Mouse (Mus musculus) embryonic fibroblast, embryonic 13.5 days (primary cell): Measurements from ENCODE around the gene Plcd1. TPM values are rescaled to one million over a fixed set of nuclear protein-coding genes. Genes with fewer than 3 reads are reported as not detected.

Source experiments
- H3K27ac ChIP-seq: 2 replicates; pipeline ENCODE4 v1.5.1; 2012; ENCODE audit warnings: low read length, control low read depth, inconsistent platforms; ENCODE audit not compliant: insufficient read depth
- H3K4me1 ChIP-seq: 2 replicates; pipeline ENCODE4 v1.6.1; 2011; ENCODE audit warnings: low read length; ENCODE audit not compliant: control insufficient read depth, insufficient read depth
- H3K4me3 ChIP-seq: 2 replicates; pipeline ENCODE4 v1.5.1; 2011; ENCODE audit warnings: mild to moderate bottlenecking, control low read depth, low read length; ENCODE audit not compliant: insufficient read depth
- CTCF ChIP-seq: IDR thresholded peaks from 2 replicates; pipeline ENCODE4 v1.5.1; 2011; ENCODE audit warnings: mild to moderate bottlenecking, control low read depth, low read length, moderate library complexity, borderline replicate concordance; ENCODE audit not compliant: insufficient read depth
- POLR2A ChIP-seq: IDR thresholded peaks from 2 replicates; pipeline ENCODE4 v1.6.1; 2011; ENCODE audit warnings: low read depth, mild to moderate bottlenecking, control low read depth, low read length, moderate library complexity
- polyA plus RNA-seq: library from polyadenylated mRNA; stranded (reverse); fragments of >200 nt; gene quantifications from 2 replicates; pipeline ENCODE4 v1.2.4, GENCODE M21; 2011; ENCODE audit warnings: low read depth; ENCODE audit not compliant: missing spikeins, insufficient read length

Gene Plcd1
- polyA plus RNA-seq, 1 experiment, result 28.3 TPM

DNA sequence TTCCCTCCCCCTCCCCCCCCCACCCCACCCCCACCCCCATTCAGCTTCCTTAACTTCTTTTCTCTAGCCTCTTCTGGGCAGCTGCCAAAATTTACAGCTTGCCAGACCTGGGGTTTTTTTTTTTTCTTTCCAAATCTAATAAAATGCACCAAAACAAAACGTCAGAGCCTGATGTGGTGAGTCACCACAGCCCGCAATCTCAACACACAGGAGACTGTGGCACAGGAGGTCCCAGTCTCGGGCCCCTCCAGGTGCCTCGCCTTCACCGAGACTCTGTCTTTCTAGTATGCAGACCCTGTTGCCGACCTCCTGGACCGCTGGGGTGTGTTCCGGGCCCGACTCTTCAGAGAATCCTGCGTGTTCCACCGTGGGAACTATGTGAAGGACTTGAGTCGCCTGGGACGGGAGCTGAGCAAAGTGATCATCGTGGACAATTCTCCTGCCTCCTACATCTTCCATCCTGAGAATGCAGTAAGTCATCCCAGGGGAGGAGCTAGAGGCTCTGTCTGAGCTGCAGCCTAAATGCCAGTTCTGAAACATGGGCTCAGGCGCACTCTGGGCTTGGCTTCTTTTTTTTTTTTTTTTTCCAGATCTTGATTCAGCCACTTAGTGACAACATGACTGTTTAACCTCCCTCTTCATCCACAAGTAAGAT is 56.1 kb downstream of the Plcd1 start:
- H3K27ac ChIP-seq, result peak overlapping the region; percentile 77
- TF ChIP-seq POLR2A, result no peak
- no peak for TF ChIP-seq CTCF
- H3K4me1 ChIP-seq, result peaks cover 23% of the 10 kb centered on the region
- no peak overlapping the region for H3K4me3 ChIP-seq

DNA sequence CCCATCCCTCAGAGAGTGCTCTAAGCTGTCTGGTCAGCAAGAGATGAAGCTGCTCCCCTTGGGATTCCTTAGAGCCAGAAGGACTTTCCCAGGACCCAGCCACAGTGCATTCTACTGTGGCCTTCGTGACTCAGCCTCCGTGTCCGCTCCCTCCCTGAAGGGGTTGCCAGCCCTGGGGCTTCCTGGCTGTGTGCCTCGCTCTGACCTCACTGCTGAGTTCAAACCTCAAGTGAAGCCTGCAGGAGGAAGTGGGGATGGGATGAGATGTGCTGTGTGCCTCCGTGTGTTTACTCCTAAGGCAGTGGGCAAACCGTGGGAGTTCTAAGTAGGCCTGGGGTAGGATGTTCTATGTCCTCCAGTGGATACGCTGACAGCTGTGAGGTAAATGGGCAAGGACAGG is 57.5 kb downstream of the Plcd1 start:
- H3K4me3 ChIP-seq, result no peak overlapping the region
- TF ChIP-seq POLR2A (no peak), CTCF (no peak)
- peaks cover 23% of the 10 kb centered on the region for H3K4me1 ChIP-seq
- H3K27ac ChIP-seq, result 0 out of 2 replicates have a peak overlapping the region, but pooled peaks have one; percentile 13

DNA sequence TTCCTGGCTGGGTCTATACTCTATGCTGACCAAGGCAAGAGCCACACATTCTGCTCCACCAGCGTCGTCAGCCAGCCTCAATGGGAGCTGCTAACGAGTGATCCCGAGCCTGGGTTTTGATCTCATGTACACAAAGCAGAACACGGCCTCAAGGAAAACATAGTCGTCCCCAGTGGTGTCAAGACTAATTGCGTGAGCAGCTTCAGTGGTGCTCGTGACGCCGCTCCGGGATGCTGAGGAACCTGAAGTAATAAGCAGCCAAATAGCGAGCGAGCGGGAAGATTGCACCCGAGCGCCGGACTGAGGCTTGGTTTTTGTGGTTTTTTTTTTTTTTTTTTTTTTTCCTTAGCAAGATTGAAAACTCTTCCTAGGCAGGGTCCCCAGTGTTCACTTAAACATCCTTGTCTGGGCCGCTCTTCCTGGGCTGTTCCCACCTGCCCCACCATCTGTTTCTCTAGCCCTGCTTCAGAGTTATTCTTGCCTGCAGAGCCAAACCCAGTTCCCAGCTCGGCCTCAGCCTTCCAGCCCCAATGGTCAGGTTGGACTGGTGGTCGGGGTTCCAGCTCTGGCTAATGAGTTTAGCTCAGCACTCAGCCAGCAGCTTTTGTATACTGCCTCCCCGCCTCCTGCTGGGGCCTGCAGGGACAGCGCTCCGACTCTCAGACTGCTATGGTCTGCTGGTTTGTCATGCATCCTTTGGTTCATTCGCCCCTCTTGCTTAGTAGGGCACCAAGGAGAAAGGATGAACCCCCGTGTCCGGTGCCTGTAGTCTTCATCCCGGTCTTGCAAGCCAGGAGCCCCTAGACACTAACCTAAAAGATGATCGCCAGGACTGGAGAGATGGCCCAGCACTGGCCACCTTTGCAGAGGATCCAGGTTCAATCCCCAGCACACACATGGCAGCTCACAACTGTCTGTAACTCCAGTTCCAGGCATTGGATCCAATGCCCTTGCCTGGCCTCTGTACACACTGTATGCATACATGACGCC is 58.3 kb downstream of the Plcd1 start:
- Histone ChIP-seq H3K27ac (no peak overlapping the region), H3K4me1 (peaks cover 23% of the 10 kb centered on the region), H3K4me3 (no peak overlapping the region)
- TF ChIP-seq CTCF (no peak), POLR2A (no peak)

DNA sequence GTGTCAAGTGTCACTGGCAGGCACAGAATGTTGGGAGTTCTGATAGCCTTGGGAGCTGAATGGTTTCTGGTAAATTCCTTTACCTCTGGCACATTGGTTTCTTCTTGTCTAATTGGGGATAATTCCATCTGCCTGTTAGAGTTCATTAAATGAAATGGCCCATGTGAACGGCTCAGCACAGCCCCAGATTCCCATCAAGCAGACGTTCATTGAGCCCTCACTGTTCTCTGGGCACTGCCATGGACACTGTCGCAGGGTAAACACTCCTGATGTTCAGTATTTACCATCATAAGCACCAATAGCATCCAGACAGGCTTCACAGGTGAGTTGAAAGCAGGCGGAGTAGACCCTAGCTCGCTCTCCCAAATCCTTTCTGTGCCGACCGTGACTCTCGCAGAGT is 59.2 kb downstream of the Plcd1 start:
- no peak for TF ChIP-seq POLR2A
- no peak for TF ChIP-seq CTCF
- peaks cover 23% of the 10 kb centered on the region for H3K4me1 ChIP-seq
- H3K27ac ChIP-seq, result no peak overlapping the region
- no peak overlapping the region for H3K4me3 ChIP-seq

DNA sequence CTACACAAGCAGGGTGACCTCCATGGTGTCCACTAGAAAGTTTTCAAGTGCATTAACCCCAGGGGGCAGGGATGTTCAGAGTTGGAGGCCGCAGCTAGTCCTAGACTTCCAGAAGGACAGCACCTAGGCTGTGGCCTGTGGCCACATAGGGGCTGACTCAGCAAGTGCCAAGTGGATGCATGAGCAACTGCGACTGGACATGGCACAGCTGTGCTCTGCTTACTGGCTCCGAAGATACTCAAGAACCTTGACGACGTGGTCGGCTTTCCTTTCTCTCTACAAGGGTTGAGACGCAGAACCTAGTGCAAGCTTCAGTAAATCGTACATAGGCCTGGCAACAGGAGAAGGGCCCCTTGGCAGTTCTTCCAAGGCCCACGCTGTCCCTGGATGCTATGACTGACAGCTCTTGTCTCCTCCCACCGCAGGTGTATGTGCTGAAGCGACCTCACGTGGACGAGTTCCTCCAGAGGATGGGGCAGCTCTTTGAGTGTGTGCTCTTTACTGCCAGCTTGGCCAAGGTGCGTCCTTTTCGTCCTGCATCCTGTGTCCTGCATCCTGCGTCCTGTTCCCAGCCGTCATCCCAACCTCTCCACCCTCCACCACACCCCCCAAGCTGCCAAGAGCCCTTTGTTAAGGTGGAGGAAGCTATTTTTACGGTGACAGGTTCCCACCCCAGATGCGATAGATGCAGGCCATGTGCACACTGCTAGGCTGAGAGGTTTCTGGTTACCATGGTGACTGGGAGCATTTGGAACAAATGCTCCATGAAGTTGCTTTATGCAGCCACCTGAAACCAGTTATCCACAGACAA is 60.0 kb downstream of the Plcd1 start:
- H3K27ac ChIP-seq, result no peak overlapping the region
- TF ChIP-seq POLR2A (no peak), CTCF (no peak)
- H3K4me3 ChIP-seq, result no peak overlapping the region
- H3K4me1 ChIP-seq, result peaks cover 23% of the 10 kb centered on the region

DNA sequence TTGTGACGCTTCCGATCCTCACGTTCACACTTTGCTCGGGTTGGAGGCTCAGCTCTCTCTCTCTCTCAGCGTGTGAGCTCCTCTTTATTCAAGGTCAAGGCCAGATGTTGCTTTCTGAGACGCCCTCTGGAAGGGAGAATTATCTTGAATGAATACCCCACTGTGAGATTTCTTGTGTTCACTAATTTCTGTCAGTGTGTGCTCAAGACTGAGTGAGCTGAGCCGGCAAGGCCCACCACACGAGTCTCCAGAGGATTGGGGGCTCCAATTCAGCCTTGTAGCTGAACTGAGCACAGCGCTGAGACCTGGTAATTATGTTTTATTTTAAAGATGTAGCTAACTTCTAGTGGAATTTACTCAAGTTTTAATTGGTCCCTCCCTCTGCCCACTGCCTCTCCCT is 60.8 kb downstream of the Plcd1 start:
- TF ChIP-seq CTCF (no peak), POLR2A (no peak)
- no peak overlapping the region for H3K4me3 ChIP-seq
- H3K4me1 ChIP-seq, result peaks cover 21% of the 10 kb centered on the region
- no peak overlapping the region for H3K27ac ChIP-seq

DNA sequence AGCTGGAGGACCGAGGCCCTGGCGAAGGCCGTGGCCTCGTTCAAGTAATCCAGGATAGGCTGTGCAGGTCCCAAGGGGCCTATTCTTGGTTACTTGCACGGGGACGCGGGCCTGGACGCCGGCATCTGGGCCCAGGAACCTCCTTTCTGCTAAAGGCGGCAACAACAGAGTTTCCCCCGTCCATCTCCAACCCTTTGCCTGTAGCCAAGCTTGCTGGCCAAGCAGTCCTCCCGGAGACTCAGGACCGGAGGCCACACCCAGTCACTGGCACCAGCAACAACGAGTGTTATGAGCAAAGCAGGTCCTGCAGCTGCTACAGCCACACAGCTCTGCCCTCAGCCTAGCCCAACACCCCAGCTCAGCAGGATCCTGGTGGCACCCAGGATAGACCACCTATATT is 61.5 kb downstream of the Plcd1 start:
- peaks cover 16% of the 10 kb centered on the region for H3K4me1 ChIP-seq
- no peak for TF ChIP-seq CTCF
- TF ChIP-seq POLR2A, result no peak
- H3K27ac ChIP-seq, result no peak overlapping the region
- H3K4me3 ChIP-seq, result no peak overlapping the region

DNA sequence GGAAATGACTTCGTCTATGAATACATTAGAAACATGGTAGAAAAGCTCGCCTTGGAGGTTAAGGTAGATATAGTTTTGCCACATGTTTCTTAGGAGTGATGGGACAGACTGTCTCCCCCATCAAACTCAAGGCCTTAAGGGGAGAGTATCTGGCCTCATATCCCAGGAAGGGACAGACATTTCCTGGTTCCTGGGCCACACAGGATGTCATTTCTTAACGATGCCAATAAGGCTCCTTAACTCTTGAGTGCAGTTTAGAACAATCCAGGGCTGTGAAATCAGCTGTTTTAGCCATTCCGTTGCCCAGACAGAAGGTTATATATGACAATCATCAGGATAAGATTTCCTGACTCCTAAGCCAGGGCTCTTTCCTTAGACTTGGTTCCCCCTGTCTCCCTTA is 62.3 kb downstream of the Plcd1 start:
- H3K4me3 ChIP-seq, result no peak overlapping the region
- TF ChIP-seq POLR2A (no peak), CTCF (no peak)
- H3K27ac ChIP-seq, result no peak overlapping the region
- H3K4me1 ChIP-seq, result peaks cover 10% of the 10 kb centered on the region

DNA sequence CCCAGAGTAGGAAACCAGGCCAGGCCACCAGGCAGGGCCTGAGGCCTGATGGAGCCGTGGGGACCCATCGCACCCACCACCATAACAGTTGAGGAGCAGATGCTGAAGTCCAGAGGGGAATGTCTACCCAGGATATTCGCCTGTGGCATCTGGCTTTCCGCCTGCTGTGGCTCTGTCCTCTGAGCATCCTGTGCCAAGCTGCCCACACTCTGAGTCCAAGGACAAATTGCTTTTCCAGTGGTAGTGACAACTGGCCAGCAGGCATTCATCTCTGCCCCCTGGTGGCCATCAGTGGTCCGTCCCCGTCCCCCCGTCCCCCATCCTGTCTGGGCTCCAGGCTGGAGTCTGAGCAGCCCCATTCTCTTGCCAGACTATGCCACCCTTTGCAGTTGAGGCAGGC is 63.7 kb downstream of the Plcd1 start:
- H3K4me1 ChIP-seq, result peaks cover 3% of the 10 kb centered on the region; the same call in 1 of the 2 replicates
- TF ChIP-seq CTCF, result peak; percentile 66
- no peak for TF ChIP-seq POLR2A
- no peak overlapping the region for H3K4me3 ChIP-seq
- H3K27ac ChIP-seq, result no peak overlapping the region
